Mouse (Mus musculus) 3134 (cell line): ENCODE measurements around the gene Samm50.
A peak's percentile ranks its signal among the peaks of the same experiment; 100 is the strongest.
"Not testable (repeated sequence)": the region's sequence is repeated elsewhere in the genome, so short reads cannot be mapped to it uniquely, and the experiment has no call there.

Source experiments
- DNase-seq: peaks from one replicate; pipeline ENCODE4 v3.0.0-alpha.2; 2011; ENCODE audit warnings: low spot score; ENCODE audit not compliant: insufficient read length; ENCODE audit errors: extremely low read depth

Samm50 gene

DNA sequence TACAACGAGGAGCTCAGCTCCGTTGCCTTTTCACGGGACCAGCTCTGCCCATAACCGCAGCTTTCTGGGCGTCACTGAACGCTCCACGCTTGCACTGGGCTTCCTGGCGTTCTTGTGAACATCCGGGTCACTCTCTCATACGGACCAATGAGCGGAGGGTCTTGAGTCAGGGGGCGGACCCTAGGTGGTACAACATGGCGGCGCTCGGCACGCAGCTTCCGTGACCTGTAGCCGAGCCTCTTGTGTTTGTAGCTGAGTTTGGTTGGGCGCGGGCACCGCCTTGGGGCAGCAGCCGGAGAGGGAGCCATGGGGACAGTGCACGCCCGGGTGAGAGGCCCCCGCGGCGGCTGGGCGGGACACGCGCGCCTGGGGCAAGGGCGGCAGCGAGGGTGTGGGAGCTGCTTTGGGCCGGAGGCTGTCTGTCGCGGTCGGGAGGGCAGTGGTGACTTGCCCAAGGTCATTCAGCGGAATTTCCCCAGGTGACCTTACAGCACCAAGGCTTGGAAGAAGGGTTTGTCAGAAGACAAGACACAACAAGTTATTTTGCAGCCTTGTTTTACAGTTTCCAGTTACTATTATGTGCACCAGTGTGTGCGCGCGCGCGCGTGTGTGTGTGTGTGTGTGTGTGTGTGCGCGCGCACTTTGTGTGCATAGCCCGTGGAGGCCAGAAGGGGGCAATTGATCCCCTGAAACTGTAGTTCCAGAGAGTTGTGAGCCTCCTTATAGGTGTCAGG is at the start of gene Samm50:
Gene Samm50, plus strand, starts transcription at position 184 of the 734 bp plus-strand sequence.
- peak; percentile 90 for DNase-seq

- no peak for DNase-seq
These were observed 35.9 kb upstream of the Samm50 start for GRCm38 (mm10) chr15:84156158-84156557.

DNA sequence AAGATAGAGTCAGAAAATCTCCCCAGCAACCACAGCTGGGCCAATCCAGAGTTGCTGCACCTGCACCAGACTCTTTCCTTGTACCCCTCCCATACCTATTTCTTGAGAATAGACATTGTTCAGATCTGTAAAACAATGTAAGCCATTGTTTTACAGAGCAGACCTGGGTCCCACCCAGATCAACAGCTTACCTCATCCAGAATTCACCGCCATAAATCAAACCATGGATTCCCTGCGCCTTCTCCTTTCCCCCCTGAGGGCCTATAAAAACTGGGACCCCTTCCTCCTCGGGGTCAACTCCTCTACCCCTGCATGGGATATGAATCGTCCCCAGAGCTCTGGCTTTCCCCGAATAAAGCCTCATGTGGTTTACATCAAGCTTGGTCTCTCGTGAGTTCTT is 34.5 kb upstream of the Samm50 start:
- not testable (repeated sequence) for DNase-seq

GRCm38 (mm10) chr15:84161871-84162270 is 30.2 kb upstream of the Samm50 start:
- DNase-seq, result no peak

- no peak for DNase-seq
These were observed 25.2 kb upstream of the Samm50 start for GRCm38 (mm10) chr15:84166818-84167217.

DNA sequence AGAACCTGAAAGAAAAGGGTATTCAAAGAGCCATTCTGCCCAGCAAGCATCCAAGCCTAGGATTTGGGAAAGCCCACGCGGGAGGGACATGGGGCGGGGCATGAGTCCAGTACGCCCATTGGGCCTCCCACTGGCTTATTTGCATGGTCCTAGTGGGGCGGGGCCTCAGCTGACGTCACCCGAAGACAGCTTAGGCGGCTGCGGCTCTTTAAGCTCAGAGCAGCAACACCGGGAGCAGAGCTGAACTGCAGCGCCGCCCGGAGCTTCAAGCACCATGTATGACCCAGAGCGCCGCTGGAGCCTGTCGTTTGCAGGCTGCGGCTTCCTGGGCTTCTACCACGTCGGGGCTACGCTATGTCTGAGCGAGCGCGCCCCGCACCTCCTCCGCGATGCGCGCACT is 24.4 kb upstream of the Samm50 start, which contains the start of gene Pnpla3:
Gene Pnpla3, plus strand, starts transcription at position 238 of the 400 bp plus-strand sequence.
- DNase-seq, result peak; percentile 16

- no peak for DNase-seq
These were observed 23.6 kb upstream of the Samm50 start for GRCm38 (mm10) chr15:84168170-84169161.

DNA sequence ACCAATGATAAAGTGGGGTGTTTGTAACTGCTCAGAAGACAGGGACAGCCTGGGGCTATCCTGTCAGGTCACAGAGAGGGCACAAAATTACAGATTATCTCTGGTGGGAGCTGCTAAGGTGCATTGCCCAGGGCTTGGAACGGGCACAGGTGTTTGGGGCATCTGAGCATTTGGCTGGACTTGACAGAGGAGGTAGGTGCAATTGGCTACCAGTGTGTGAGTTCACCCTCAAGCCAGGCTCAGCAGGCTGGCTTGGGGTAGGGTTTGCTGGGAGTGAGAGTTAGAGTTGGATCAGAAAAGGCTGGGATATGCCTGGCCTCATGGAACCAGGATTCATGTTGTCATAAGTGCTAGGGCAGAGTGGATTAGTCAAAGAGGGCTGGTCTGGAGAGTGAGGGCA is 22.5 kb upstream of the Samm50 start:
- no peak for DNase-seq

GRCm38 (mm10) chr15:84171166-84171565 is 20.9 kb upstream of the Samm50 start:
- no peak for DNase-seq

DNA sequence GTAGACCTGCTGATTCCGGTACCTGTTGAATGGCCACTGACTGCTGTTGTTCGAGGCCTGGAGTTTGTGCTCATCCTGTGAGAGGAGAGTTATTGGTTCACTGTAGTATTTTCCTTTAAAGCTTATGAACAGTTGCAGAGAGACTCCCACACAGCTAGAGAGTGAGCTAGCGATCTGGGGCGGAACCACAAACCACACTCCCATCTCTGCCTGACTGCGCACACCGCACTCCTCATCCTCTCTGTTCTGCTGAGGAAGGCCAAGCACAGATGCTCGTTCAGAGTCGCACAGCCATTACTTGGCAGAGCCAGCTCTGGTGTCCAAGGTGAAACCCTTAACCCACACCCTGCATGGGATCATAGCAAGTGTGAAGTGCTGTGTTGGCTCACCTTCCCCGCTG is 13.3 kb upstream of the Samm50 start:
- DNase-seq, result no peak

DNA sequence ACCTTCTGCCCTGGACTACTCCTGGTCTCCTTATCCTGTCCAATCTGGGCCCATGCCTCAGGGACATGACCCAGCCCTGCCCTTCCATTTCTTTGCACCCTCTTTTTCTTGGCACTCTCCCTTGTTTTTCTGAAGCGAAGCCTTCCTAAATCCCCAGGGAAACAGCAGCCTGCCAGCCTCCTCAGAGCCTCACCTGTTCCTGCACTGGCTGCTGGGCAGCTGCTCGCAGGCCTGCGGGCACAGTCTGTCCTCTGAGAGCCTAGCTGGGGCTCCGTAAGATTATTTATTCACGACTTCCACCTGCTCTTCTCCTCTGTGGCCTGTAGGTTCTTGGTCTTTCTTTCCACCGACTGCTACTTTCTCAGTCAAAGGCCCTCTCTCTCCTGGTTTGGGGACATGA is 10.0 kb upstream of the Samm50 start:
- no peak for DNase-seq

- no peak for DNase-seq
These were observed 8.1 kb upstream of the Samm50 start for GRCm38 (mm10) chr15:84183967-84184366.

GRCm38 (mm10) chr15:84186196-84186595 is 5.8 kb upstream of the Samm50 start:
- DNase-seq, result no peak

DNA sequence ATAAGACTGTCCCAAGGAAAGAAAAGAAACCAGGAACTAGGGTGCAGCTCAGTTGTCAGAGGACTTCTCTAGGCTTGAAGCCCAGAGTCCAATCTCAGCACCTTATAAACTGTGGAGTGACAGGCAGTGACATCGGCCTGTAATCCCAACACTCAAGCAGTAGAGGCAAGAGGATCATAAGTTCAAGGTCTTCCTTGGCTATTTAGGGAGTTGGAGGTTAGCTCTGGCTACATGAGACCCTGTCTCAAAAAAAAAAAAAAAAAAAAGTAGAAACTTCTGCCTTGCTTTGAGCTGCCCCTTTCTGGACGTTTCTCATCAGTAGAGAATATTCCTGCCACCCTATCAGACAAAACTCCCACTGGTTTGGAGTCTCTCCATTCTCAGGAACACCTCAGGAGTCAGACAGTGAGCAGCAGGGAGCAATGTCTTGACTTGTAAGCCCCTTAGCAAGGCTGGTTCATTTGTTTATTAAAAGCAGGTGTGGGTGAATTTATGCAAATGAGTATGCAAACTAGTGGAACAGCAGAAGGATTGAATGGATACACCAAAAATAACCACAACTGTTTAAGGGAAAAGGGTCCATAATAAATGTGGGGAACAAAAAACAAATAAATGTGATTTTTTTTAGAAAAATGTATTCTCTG is 3.0 kb upstream of the Samm50 start:
- DNase-seq, result no peak

GRCm38 (mm10) chr15:84189881-84190280 is 2.2 kb upstream of the Samm50 start:
- DNase-seq, result no peak

- DNase-seq, result no peak
These were observed 350 bp upstream of the Samm50 start for GRCm38 (mm10) chr15:84191724-84192057.

DNA sequence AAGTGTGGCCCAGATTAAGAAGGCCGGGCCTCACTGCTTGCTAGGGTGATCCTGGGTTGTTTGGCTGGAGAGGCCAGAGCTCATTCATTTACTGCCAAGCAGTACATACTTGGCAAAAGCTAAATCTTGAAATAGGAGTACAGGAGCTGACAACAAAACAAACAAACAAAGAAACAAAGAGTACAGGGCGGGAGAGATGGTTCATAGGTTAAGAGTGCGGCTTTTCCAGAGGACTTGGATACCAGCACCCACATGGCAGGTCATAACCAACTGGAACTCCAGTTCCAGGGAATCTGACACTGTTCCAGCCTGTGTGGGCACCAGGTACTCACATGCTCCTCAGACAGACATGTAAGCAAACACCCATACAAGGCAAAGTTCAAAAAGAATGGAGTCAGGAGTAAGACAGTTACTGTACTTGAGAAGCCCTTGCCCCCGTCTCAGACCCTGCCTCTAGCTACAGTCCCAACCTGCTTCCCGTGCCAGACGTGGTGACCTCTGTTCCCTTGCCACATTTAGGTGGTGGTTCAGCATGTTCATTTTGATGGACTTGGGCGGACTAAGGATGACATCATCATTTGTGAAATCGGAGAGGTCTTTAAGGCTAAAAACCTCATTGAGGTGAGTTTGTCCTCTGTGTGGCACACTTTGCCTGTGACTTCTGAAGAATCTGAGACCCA is 4.6 kb downstream of the Samm50 start:
- no peak for DNase-seq

DNA sequence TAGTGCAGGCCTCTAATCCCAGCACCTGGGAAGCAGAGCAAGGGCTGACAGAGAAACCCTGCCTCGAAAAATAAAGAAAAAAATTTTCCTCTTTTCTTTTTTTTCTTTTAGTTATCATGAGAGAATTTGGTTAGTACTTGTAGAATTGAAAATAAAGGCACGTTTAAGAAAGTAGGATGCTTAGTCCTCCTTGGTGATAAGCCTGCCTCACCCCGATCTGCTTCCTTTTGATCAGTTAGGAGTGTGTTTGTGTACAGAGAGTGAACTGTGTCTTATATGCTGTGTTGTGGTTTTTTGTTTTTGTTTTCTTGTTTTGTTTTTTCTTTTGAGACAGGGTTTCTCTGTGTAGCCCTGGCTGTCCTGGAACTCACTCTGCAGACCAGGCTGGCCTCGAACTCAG is 15.3 kb downstream of the Samm50 start:
- DNase-seq, result no peak

GRCm38 (mm10) chr15:84209517-84210412 is 17.7 kb downstream of the Samm50 start:
- no peak for DNase-seq

GRCm38 (mm10) chr15:84210461-84210860 is 18.4 kb downstream of the Samm50 start:
- no peak for DNase-seq
